Mouse (Mus musculus) T-helper 1 cell (primary cell): ENCODE measurements at regions not wholly inside any gene's neighbourhood (a gene's known extent, or its start where the extent isn't known, plus 50 kb on each side); places are given as distances from the start of the nearest gene placed in this dataset.

Experiments used
- in situ Hi-C: fragments of 300-600 bp; cut with MboI, MseI; formaldehyde crosslinking; loops from one replicate; pipeline ENCODE4 v1.15.1; 2025; ENCODE audit warnings: high pct_unique_total_duplicates

DNA sequence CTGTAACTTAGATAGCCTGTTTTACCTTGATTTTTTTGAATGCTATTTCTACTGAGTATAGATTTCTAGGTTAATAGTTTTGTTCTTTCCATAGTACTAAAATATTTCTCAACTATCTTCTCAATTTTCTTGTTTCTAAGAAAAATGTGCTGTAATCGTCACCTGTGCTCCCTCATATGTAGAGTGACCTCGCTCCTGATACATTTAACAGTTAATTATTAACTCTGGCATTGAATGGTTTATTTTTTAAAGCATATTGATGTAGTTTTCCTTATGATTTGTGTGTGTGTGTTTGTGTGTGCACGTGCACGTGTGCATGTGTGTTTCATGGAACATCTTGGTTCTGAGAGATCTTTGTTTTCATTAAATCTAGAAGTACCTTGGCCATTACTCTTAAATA, 158.7 kb upstream of the Gm15217 start:
- in situ Hi-C loops: no loop called here

DNA sequence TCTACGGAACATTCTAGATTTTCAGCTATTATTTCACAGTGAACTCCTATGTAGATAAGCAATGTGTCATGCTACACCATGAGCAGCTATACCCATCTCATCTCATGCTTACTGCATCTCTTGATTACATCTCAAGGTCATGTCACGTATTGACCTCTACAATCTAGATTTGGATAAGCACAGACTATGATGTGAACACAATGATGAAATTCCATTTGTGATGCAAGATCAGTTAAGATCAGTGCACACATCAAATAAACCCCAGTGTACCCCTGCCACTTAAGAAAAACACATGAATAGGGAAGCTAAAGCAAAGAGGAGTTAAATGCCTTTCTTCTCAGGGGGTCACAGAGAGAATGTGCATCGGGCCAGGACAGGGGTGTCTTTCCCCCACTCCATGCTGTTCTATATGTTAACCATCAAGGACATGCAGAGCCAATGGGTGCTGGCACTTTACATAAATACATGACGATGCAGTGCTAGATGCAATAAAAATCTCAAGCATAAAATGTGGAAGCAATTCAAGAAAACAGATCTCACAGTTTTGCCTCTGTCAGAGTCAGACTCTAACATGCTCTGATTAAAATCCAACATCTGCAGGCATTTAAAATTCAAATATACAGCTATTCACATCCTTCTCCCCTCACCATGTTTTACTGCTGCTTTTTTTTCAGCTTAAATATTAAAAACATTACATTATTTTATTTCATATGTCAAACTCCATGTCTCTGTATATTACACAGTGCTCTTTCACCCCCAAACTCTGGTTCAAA, 157.1 kb upstream of the Gm15217 start:
- in situ Hi-C loops: no loop called here

DNA sequence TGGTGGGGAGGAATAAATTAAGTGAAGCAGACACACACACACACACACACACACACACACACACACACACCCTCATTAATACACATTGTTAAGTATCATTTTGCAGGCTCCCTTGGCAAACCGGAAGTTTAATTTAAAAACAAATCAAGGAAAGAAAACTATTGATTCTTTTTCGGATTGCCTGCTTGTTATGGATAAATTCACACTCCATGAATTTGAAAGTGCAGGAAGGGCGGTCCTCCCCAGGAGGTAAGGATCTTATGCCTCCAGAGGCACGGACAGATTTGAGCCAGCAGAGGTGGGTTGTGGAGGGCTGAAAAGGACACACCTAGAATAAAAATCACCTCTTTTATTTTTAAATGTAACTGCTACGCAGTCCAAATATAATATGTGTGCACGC, 156.2 kb upstream of the Gm15217 start:
- in situ Hi-C loops: no loop called here

DNA sequence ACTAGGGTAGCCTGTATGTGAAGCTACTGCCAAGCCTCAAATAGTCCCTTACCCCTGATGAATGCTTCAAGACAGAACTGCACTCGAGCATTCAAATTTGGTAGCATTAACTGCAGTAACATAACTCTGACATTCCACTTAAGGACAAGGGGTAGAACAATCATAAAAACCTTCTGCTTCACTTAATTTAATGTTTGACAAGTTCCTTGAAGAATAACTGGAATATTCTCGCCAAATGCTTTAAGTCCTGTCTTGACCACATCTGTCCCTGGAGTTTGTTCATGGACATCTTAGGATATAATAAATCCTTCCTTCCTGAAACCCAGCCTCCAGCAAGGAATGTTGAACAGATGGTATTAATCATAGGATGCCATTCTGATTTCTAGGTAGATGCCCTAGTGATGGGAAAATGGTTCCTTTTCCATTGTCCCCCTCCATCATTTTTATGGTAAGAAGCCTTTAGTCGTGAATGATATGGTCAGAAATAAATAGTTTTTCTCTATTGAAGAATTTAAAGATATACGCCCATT, 154.7 kb upstream of the Gm15217 start:
- in situ Hi-C loops: no loop called here

DNA sequence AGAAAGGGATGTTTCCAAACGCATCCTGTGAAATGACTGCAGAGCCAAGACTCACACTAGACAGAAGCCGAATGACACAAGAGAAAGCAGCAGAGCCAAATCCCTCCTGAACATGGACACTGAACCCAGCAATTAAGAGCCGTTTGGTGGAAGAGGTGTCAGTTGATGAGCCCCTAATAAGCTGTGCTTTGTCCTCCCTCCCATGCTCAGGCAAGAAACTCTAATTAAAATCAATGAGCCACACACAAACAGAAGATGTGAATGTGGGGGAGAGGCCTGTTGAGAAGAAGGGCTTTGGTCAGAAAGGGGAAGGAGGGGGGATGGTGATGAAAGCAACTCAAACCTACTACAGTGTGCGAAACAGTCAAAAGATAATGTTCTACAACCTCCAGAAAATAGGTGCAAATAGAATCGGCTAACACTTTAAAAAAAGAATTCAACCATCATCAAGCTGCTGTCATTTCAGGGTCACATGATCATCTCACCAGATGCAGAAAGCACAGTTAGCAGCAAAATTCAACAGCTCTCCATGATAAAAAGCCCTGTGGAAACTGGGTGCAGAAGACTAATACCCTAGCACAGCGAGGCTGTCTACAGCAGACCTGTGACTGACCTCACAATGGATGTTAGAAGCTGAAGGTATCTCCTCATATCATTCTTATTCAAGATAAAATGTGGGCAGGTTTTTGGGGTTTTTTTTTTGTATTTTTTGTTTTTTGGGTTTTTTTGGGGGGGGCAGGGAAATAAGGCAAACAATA, 153.2 kb upstream of the Gm15217 start:
- in situ Hi-C loops: no loop called here

DNA sequence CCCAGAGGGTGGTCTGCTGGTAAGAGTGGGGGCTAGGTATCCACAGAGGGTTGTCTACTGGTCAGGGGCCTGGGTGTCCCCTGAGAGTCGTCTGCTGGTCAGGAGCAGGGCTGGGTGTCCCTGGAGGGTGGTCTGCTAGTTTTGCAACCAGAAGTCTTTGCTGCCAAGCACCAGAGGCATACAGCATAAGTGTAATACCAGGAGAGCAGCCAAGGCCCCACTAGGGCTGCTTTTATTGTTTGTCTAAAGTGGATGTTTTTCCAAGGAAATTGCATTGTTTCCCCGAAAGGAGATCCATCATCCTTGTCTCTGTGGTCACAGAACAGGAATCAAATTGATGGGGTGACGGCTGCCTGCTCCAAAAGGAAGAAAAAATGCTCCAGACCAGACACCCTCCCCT, 145.2 kb upstream of the Gm15217 start:
- in situ Hi-C loops: no loop called here

DNA sequence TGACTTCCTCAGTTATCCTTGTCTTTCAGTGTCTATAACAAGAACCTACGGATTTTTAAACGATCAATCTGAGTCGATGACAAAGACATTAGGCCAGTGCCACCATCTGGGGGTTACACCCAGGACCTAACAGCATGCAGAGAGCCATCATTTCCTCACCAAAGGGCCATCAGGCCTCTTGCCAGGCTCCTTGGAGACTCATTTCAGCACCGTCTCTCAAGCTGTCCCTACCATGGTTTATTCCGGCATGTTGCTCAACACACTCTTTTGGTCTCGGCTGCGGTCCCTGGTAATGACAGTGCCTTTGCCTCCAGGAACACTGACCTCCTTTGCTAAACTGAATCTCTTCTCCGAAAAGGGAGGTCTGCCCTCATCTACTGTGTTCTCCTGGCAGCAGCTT, 144.4 kb upstream of the Gm15217 start:
- in situ Hi-C loops: no loop called here

DNA sequence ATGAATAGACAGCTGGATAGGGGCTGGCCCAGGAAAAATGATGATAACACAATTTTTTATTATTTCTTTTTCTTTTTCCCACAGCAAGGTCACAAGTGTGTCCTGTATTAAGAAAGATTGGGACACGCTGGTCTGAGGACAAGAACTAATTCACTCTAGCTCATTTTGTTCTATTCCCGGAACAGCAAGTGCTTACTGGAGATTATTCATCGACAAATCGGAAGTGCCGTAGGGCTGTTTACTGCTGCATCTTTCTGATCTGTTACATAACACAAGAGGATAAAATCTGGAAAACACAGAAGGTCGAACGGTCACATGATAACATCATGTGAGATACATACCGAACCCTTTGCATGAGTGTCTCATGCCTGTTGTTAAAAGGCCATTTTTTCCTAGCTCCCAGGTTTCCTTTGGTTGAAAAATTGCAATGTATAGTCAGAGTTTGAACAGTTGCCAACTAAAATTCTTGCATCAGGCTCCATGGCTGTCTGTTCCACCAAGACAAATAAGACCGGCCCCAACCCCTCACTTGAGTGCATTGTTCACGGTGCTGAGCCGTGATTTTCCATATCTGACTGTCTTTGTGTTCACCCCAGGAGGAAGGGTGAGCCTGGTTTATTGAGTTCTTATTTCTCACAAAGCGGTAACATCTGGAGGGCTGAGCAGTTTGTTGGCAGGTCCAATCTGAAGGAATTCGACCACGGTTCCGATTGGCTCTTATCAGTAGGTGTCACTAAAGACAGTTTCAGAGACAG, 139.0 kb upstream of the Gm15217 start:
- in situ Hi-C loops: no loop called here

DNA sequence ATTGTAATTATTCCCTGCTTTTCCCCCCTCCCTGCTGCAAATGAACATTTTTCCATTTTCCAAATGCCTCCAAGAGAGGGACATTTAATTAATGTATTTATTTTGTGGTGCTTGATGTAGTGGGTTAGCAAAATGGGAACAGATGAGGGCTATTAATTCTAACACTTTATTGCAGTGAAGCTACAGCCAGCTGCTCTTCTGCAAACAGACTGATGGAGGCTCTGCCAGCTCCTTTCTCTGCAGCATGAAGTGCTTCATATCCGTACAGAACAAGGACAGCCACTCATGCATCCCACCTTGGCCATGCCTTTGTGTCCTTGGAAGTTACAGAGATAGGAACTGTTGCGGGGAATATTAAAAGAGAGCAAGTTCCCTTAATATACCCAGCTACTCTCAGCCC, 138.3 kb upstream of the Gm15217 start:
- in situ Hi-C loops: no loop called here

DNA sequence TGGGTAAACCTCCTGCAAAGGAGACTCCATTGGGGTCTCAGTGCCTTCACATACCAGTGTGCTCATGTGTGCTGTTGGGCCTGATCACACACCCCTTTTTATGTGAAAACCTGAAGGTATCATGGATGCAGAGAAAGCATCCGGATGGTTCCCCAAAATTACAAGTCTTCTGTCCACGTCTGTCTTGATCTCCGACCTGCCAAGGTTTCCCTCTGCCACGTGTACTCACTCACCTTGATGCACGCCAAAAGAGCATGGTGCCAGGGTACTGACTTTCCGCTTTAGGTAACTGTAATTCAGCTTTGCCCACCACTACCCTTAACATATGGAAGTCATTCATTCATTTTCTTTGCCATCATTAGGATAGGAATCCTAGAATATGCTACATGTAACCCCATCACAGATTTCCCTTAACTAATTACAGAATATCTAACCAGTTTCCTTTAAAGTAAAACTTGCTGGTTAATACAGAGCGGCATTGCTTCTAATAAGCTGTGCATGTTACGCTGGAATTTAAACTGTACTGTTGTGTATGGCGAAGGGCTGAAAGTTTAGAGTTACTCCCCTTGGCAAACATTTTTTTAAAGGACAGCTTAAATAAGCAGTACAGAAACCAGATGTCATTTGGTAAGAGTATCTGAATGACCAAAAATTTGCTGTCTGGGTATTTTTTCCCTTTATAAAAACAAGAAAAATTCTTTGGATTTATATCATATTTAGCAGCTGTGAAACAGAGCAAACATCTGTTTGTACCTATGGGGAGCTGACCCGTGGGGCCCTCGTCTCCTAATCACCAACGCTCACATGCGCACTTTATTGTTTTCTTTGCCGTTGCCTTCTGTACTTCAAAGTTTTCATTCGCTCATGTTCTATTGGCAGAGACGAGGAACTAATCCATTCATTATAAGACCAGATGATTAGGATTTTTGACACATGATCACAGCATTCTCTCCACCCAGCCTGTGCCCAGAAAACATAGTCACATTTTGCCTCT, 131.4 kb upstream of the Gm15217 start:
- in situ Hi-C loops: no loop called here

DNA sequence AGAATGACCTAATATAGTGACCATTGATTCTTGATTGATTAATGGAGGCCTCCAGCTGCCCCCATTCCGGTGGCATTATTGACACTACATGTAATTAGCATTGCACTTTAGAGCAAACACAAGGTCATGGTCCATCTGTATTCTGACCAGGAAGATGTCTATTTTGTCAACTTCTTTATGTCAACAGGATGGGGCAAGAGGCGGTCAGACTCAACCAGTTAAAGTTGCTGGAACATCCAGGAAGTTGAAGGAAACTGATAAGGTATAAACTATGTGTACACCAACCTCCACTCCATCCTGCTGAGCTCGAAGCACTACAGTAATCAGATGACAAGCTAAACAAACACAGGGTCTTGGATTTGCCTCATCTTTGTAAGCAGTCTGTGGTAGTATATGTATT, 130.1 kb upstream of the Gm15217 start:
- in situ Hi-C loops: no loop called here

DNA sequence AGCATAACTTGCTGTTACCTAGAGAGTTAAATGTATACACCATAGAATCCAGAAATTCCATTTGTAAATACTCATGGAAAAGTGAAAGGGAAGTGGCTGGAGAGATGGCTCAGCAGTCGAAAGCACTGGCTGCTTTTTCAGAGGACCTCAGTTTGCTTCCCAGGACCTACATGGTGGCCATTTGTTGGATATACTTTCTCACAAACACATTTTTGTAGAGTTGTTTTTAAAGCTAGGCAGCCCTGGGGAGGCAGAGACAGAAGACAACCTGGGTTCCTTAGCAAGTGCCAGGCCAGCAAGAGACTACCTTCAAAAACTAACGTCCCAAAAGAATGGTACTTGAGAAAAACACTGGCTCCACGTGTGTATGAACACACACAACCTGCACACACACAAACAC, 124.0 kb upstream of the Gm15217 start:
- in situ Hi-C loops: no loop called here

DNA sequence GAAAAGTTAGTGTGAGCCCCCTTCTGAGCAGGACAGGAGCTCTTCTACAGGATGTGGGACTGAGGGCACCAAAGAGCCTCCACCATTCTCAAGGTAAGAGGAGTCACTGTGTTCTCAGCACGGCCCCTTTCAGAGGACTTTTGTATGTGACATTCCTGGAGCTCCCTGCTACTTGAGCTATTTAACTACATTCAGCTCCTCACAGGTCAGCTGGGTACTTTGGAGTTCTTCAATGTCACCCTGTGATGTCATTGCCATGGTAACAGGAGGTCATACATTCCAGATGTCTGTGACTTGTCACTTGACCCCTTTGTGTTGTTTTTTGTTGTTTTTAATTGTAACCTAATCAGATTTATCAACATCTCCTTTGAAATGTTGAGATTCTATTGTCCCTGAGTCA, 122.9 kb upstream of the Gm15217 start:
- in situ Hi-C loops: no loop called here

DNA sequence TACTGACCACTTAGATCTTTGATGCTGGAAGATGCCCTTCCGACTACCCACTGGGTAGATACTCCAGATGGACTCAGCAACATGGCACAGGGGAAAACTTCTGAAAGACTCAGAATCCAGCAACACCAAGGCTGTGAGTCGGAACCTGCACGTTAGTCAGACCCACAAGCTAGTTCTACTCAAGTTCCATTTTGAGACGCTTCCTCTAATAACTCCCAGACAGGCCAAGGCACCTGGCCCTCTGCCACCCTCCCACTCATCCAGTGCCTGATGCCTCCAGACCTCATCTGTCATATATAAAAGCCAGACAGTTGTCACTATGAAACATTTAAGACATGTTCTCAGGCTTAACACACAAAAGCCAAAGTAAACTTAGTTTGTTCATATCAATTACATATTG, 121.9 kb upstream of the Gm15217 start:
- in situ Hi-C loops: no loop called here

DNA sequence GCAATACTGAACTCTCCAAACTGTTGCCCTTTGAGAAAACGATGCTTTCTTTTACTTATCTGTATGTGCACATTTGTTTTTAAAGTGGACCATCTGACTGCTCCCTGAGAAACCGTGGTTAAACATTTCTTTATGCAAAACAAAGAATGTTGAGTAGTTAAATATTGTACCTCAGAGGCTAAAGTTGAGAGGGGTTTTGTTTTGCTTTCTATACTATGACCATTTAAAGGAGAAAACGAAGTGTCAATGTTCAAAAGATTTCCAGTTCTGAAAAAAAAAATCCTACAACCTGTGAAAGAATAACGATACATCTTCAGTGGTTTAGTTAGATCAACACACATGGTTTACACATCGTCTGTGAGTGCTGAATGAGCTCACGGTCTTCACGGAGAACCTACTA, 120.7 kb upstream of the Gm15217 start:
- in situ Hi-C loops: no loop called here

DNA sequence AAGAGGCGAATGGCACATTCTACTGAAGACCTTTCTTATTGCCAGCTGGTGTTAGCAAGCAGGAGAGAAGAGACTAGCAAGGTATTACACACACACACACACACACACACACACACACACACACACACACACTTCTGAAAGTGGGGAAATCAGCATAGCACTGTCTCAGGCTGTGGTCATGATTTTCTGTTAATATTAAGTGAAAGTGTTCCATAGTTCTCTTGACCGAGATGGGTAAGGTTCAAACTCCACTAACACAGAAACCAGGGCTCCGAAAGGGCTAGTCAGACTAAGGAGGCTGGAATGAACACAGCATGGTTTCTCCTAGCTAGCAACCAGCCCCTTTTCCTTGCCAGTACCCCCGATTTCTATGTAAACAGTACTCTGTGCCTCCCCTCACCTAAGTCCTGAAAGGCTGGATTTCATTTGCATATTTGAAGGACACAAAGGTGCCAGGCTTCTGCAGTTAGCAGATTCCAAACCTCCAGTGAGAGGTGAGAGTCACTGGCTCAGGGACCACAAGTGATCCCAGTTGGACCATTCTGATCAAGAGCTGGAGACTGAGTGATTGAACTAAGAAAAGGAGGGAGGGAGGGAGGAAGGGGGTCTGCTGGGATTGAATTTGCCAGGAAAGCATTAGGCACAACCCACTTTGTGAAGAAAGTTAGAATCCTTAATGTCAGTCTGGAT, 118.8 kb upstream of the Gm15217 start:
- in situ Hi-C loops: no loop called here

DNA sequence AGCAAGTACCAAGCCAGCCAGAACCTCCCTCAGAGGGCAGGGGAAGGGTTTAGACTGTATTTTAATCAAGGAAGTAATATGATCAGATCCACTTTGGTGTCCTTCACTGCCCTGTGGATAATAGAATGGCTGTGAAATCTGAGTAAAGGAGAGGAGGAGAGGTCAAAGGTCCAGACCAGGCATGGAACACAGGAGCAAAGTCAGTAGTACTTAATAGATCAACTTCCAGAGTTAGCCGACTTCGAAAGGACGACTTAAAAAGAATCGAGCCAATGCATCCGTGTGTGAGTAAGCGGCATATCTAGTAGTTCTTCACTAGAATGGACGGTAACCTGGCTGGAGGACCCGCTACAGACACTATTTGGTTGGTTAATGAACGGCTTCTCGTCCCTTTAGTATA, 103.8 kb upstream of the Gm15217 start:
- in situ Hi-C loops: no loop called here

DNA sequence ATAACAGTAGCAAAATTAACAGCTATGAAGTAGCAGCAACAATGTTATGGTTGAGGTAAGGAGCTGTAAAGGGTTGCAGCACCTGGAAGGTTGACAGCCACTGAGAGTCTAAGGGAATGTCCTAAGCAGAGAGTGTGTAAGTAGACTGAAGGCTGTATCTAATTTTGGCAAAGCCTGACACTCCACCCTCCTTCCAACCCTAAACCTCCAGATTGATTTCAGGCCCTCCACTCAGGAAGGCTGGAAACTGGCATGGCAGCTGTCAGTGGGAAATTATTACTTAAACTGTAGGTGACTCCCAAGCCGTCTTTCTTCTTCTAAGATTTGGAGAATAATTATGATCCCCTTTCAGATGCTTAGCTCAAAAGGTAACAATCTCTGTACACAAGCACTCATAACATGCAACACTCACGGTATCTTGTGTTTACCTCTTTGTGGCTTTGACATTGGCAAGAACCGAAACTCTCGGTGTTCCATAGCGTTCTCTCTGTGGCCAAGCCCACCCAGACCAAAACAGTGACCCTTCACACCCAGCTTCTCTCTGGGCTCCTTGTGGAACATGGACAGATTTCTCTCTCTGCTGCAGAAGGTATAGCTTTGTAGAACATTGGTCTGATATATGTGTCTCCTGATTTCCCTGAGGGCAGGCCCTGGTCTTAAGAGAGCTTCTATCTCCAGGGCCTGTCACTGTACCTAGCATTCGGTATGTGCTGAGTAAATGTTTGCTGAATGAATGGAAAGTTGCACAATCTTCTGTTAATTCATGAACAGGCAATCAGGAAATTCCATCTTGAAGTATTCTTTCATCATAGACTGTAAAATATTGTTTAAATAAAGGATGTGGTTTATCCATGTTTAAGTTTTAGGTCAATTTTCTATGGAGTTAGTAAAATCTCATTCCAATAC, 102.0 kb upstream of the Gm15217 start:
- in situ Hi-C loops: no loop called here

DNA sequence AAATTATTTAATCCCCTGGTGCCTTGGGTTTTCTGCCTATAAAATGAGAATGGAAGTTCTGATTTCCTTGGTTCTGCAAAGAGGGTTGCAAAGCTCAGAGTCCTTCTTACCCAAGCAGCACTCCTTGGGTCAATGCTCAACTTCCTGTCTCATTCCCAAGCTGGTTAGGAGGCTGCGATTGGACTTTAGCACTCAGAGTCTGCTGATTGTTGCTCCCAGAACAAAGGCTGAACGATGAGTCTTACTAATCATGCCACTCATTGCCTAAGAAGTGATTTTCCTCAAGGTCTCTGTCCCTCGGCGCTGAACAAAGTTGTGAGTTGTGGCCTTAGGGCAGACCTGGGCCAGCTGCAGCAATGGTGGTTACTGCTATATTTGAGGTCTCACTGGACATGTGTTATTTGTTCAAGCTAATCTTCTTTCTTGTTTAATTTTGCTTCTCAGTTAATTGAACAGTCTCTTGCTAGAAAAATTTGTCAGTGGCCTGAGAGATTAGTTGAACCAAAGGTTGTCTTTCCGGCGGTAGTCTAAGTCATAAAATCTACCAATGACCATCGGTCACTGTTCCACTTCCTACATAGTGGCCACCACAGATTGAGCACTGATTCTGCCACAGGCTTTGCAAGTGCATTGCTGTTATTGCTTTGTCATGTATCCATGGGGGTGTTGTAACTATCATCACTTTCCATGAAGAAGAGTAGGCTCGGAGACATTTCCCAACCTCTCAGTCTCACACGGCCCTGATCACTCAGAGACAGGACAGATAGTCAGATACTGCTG, 101.2 kb upstream of the Gm15217 start:
- in situ Hi-C loops: no loop called here
